Mouse (Mus musculus): ENCODE measurements around the gene Sez6. TPM values are rescaled to one million over a fixed set of nuclear protein-coding genes. Genes with fewer than 3 reads are reported as not detected.

Sez6 gene
- polyA plus RNA-seq, 1 experiment from 2014 or later, result 13.3 TPM

DNA sequence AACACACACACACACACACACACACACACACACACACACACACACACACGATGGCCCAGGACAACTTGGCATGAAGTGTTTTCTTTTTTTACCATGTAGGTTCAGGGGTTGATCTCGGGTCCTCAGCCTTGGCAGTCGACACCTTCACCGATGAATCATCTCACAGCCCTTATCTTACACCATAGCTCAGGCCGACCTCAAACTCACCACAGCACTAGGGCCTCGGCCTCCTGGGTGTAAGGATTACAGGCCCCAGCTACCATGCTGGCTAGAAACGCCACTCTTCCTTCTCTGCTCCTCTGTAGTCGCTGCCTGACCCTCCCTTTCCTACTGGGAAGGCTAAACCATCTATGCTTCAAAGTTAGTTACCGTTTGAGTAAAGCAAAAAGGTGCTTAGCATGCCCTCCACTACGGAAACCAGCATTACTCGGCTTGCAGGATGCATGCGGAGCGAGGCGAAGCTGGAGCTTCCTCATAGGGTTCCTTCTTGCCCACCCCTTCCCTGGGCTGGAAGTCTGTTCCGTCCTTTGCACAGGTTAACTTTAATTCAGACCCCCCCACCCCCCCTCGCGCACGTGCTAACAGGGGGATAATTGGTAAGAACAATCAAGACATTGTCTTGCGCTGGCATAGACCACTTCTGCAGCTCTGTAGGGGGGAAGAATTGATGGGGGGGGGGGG lies 34.0 kb downstream of the Sez6 start:
- no peaks in the 10 kb centered on the region for H3K9me3 ChIP-seq (ENCODE audit: control insufficient read depth, low read length)
- H3K27ac ChIP-seq (ENCODE audit: low read depth, low read length), result peak overlapping the region; percentile 59
- peaks cover 30% of the 10 kb centered on the region for H3K27me3 ChIP-seq (ENCODE audit: control insufficient read depth, insufficient read depth, low read length)
- H3K4me2 ChIP-seq (replicated peaks; ENCODE audit: low read depth, low read length), result peak overlapping the region; percentile 20; the same call in 1 of the 2 replicates
- H3K36me3 ChIP-seq (ENCODE audit: control insufficient read depth, insufficient read depth, low read length), result no peaks in the 10 kb centered on the region
- peak; percentile 54 for DNase-seq (ENCODE audit: low spot score)
- no peak; the same call in 1 of the 2 replicates for ATAC-seq (ENCODE audit: low FRiP score)
- 13% methylated on average over 19 of the region's 19 CpGs for WGBS
- H3K4me1 ChIP-seq (replicated peaks; ENCODE audit: control insufficient read depth, insufficient read depth, low read length), result peaks cover 22% of the 10 kb centered on the region
- H3K9ac ChIP-seq (ENCODE audit: low read depth, low read length), result no peak overlapping the region
- H3K4me3 ChIP-seq (ENCODE audit: low read depth, low read length), result no peak overlapping the region

DNA sequence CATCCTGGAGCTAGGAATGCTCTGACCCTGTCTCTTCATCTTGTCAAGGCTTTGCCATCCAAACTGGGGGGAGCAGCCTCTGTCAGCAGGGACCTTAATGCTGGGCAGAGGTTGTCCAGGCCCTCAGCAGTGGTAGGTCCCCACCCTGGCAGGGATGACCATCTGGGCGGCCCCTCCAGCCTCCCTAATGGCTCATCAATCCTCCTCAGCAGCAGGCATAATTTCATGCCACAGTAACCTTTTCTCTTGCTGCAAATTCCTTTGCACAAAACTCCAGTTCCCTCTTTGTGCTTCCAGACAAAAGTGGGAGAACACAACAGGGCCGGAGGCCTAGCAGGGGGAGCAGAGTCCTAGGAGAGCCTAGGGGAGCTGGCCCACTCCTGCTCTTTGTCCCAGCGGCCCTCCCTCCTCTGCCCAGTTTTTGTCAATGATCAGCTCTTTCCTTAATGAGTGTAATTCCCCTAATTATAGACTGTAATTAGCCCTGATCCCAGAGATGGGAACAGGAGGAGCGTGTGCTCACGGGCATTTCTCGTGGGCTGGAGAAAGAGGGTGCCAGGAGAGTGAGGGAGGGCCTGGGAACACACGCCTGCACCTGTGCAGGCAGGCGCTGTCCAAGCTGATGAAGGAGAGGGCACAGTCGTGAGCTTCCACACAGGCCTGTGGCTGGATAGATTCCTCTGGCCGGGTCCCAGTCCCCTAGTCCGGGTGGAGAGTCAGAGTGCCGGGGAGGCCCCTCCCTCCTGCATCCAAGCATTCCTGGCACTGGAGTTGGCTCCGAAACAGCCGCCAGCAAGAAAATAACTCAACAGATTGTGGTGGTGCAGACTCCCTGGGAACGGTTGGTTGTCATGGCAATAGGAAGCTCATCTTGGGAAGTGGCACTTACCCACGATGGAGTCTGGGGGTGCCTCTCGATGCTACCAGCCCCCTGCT lies 34.8 kb downstream of the Sez6 start:
- Histone ChIP-seq H3K9ac (ENCODE audit: low read depth, low read length) (peak overlapping the region; percentile 31; the same call in 1 of the 2 replicates), H3K4me3 (ENCODE audit: low read depth, low read length) (no peak overlapping the region), H3K36me3 (ENCODE audit: control insufficient read depth, insufficient read depth, low read length) (no peaks in the 10 kb centered on the region), H3K4me1 (replicated peaks; ENCODE audit: control insufficient read depth, insufficient read depth, low read length) (peaks cover 22% of the 10 kb centered on the region), H3K27me3 (ENCODE audit: control insufficient read depth, insufficient read depth, low read length) (peaks cover 23% of the 10 kb centered on the region), H3K27ac (ENCODE audit: low read depth, low read length) (peak overlapping the region; percentile 82), H3K9me3 (ENCODE audit: control insufficient read depth, low read length) (no peaks in the 10 kb centered on the region), H3K4me2 (replicated peaks; ENCODE audit: low read depth, low read length) (peak overlapping the region; percentile 25)
- ATAC-seq (ENCODE audit: low FRiP score), result peak; percentile 83
- WGBS, result 13% methylated on average over 17 of the region's 17 CpGs
- DNase-seq (ENCODE audit: low spot score), result peak; percentile 75

DNA sequence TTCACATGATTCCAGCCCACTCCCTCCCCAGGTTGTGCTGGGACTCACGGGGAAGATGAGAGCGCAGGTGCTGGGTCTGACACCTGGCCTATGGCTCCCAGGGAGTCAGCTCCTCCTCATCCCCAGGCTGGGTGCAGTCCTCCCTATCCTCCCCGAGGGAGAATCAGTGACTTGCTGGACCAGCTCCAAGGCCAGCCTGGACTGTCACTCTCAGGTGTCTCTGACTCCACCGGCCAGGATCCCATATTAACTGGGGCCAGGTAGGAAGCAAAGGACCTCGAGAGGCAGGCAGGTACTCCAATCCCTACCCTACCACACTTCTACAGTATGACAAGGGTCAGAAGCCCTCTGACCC lies 35.4 kb downstream of the Sez6 start:
- Histone ChIP-seq H3K27me3 (ENCODE audit: control insufficient read depth, insufficient read depth, low read length) (peaks cover 20% of the 10 kb centered on the region), H3K4me1 (replicated peaks; ENCODE audit: control insufficient read depth, insufficient read depth, low read length) (peaks cover 19% of the 10 kb centered on the region), H3K36me3 (ENCODE audit: control insufficient read depth, insufficient read depth, low read length) (no peaks in the 10 kb centered on the region), H3K9ac (ENCODE audit: low read depth, low read length) (0 out of 2 replicates have a peak overlapping the region, but pooled peaks have one; percentile 20), H3K27ac (ENCODE audit: low read depth, low read length) (peak overlapping the region; percentile 82; the same call in 1 of the 2 replicates), H3K9me3 (ENCODE audit: control insufficient read depth, low read length) (no peaks in the 10 kb centered on the region), H3K4me3 (ENCODE audit: low read depth, low read length) (no peak overlapping the region), H3K4me2 (replicated peaks; ENCODE audit: low read depth, low read length) (no peak overlapping the region)
- 0 out of 2 replicates have a peak, but pooled peaks have one; percentile 11 for ATAC-seq (ENCODE audit: low FRiP score)
- no peak for DNase-seq (ENCODE audit: low spot score)
- WGBS, result 54% methylated on average over 5 of the region's 5 CpGs

- no peaks in the 10 kb centered on the region for H3K9me3 ChIP-seq (ENCODE audit: control insufficient read depth, low read length)
- no peak overlapping the region for H3K27ac ChIP-seq (ENCODE audit: low read depth, low read length)
- ATAC-seq (ENCODE audit: low FRiP score), result no peak
- H3K4me2 ChIP-seq (replicated peaks; ENCODE audit: low read depth, low read length), result no peak overlapping the region
- no peak overlapping the region for H3K9ac ChIP-seq (ENCODE audit: low read depth, low read length)
- no peaks in the 10 kb centered on the region for H3K36me3 ChIP-seq (ENCODE audit: control insufficient read depth, insufficient read depth, low read length)
- no peak overlapping the region for H3K4me3 ChIP-seq (ENCODE audit: low read depth, low read length)
- WGBS, result 2% methylated on average over 4 of the region's 4 CpGs
- H3K4me1 ChIP-seq (replicated peaks; ENCODE audit: control insufficient read depth, insufficient read depth, low read length), result peaks cover 19% of the 10 kb centered on the region
- peaks cover 18% of the 10 kb centered on the region for H3K27me3 ChIP-seq (ENCODE audit: control insufficient read depth, insufficient read depth, low read length)
- DNase-seq (ENCODE audit: low spot score), result peak; percentile 92
Observed at GRCm38 (mm10) chr11:77967114-77967513, 36.5 kb downstream of the Sez6 start.

- H3K36me3 ChIP-seq (ENCODE audit: control insufficient read depth, insufficient read depth, low read length), result no peaks in the 10 kb centered on the region
- no peak overlapping the region for H3K4me3 ChIP-seq (ENCODE audit: low read depth, low read length)
- H3K27ac ChIP-seq (ENCODE audit: low read depth, low read length), result no peak overlapping the region
- DNase-seq (ENCODE audit: low spot score) (no peak), ATAC-seq (ENCODE audit: low FRiP score) (no peak)
- 69% methylated on average over 4 of the region's 4 CpGs for WGBS
- H3K4me2 ChIP-seq (replicated peaks; ENCODE audit: low read depth, low read length), result no peak overlapping the region
- H3K9ac ChIP-seq (ENCODE audit: low read depth, low read length), result no peak overlapping the region
- H3K27me3 ChIP-seq (ENCODE audit: control insufficient read depth, insufficient read depth, low read length), result peaks cover 11% of the 10 kb centered on the region; the same call in 1 of the 2 replicates
- no peaks in the 10 kb centered on the region for H3K9me3 ChIP-seq (ENCODE audit: control insufficient read depth, low read length)
- peaks cover 19% of the 10 kb centered on the region for H3K4me1 ChIP-seq (replicated peaks; ENCODE audit: control insufficient read depth, insufficient read depth, low read length)
Observed at GRCm38 (mm10) chr11:77968786-77969185, 38.2 kb downstream of the Sez6 start.

DNA sequence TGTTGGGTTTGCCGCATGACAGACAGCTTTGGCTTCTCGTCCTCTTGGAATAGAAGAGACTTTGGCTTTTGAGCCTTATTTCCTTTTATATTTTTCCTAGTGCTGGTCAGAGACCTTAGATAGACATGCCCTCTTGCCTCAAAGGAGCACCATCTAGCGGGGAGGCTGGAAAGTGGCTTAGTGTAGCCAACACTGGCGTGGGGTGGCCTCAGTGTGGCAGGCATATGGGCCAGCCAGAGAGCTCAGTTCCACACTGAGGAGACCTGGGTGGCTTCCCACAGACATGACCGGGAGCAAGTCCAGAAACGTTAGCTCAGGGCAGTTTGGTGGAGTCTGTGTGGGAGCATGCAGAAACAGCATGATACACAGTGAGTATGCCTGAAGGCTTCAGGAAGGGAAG lies 40.1 kb downstream of the Sez6 start:
- no peak overlapping the region for H3K4me3 ChIP-seq (ENCODE audit: low read depth, low read length)
- no peak overlapping the region for H3K27ac ChIP-seq (ENCODE audit: low read depth, low read length)
- peaks cover 6% of the 10 kb centered on the region for H3K4me1 ChIP-seq (replicated peaks; ENCODE audit: control insufficient read depth, insufficient read depth, low read length)
- no peaks in the 10 kb centered on the region for H3K9me3 ChIP-seq (ENCODE audit: control insufficient read depth, low read length)
- DNase-seq (ENCODE audit: low spot score) (no peak), ATAC-seq (ENCODE audit: low FRiP score) (no peak)
- no peak overlapping the region for H3K4me2 ChIP-seq (replicated peaks; ENCODE audit: low read depth, low read length)
- H3K9ac ChIP-seq (ENCODE audit: low read depth, low read length), result no peak overlapping the region
- peaks cover 11% of the 10 kb centered on the region; the same call in 1 of the 2 replicates for H3K27me3 ChIP-seq (ENCODE audit: control insufficient read depth, insufficient read depth, low read length)
- no peaks in the 10 kb centered on the region for H3K36me3 ChIP-seq (ENCODE audit: control insufficient read depth, insufficient read depth, low read length)
- WGBS, result 89% methylated on average over 6 of the region's 6 CpGs

- H3K9me3 ChIP-seq (ENCODE audit: control insufficient read depth, low read length), result no peaks in the 10 kb centered on the region
- no peaks in the 10 kb centered on the region for H3K36me3 ChIP-seq (ENCODE audit: control insufficient read depth, insufficient read depth, low read length)
- 87% methylated on average over 7 of the region's 7 CpGs for whole genome bisulfite sequencing
- peaks cover 4% of the 10 kb centered on the region; the same call in 1 of the 2 replicates for H3K27me3 ChIP-seq (ENCODE audit: control insufficient read depth, insufficient read depth, low read length)
- no peaks in the 10 kb centered on the region for H3K4me1 ChIP-seq (replicated peaks; ENCODE audit: control insufficient read depth, insufficient read depth, low read length)
- ATAC-seq (ENCODE audit: low FRiP score), result no peak
- no peak overlapping the region for H3K27ac ChIP-seq (ENCODE audit: low read depth, low read length)
- H3K4me3 ChIP-seq (ENCODE audit: low read depth, low read length), result no peak overlapping the region
- no peak overlapping the region for H3K9ac ChIP-seq (ENCODE audit: low read depth, low read length)
- DNase-seq (ENCODE audit: low spot score), result no peak
- H3K4me2 ChIP-seq (replicated peaks; ENCODE audit: low read depth, low read length), result no peak overlapping the region
Observed at GRCm38 (mm10) chr11:77973520-77973919, 42.9 kb downstream of the Sez6 start.

GRCm38 (mm10) chr11:77974325-77974724 lies 43.7 kb downstream of the Sez6 start:
- WGBS, result 42% methylated on average over 15 of the region's 15 CpGs
- Histone ChIP-seq H3K36me3 (ENCODE audit: control insufficient read depth, insufficient read depth, low read length) (no peaks in the 10 kb centered on the region), H3K4me2 (replicated peaks; ENCODE audit: low read depth, low read length) (no peak overlapping the region), H3K27ac (ENCODE audit: low read depth, low read length) (no peak overlapping the region), H3K27me3 (ENCODE audit: control insufficient read depth, insufficient read depth, low read length) (peaks cover 2% of the 10 kb centered on the region; the same call in 1 of the 2 replicates), H3K9me3 (ENCODE audit: control insufficient read depth, low read length) (no peaks in the 10 kb centered on the region), H3K9ac (ENCODE audit: low read depth, low read length) (no peak overlapping the region), H3K4me1 (replicated peaks; ENCODE audit: control insufficient read depth, insufficient read depth, low read length) (no peaks in the 10 kb centered on the region), H3K4me3 (ENCODE audit: low read depth, low read length) (no peak overlapping the region)
- ATAC-seq (ENCODE audit: low FRiP score) (no peak), DNase-seq (ENCODE audit: low spot score) (no peak)
